Mouse (Mus musculus) heart, embryonic 11.5 days (tissue): ENCODE results near the gene Klb. TPM values are rescaled to one million over a fixed set of nuclear protein-coding genes. Genes with fewer than 3 reads are reported as not detected.

Source experiments
- ATAC-seq: fragments of 200-750 bp; cut with Nextera tagmentation; replicated peaks from 2 replicates; pipeline ENCODE4 v1.8.0; 2017; ENCODE audit warnings: moderate library complexity; ENCODE audit not compliant: insufficient number of reproducible peaks, low FRiP score, low TSS enrichment
- H3K27ac ChIP-seq: fragments of 300-500 bp; sonication (generic); 2 replicates; pipeline ENCODE4 v1.5.1; 2014; ENCODE audit warnings: mild to moderate bottlenecking, low read depth, low read length
- H3K27me3 ChIP-seq: fragments of 300-500 bp; sonication (generic); 2 replicates; pipeline ENCODE4 v1.6.1; 2014; ENCODE audit warnings: mild to moderate bottlenecking, low read length, mixed read lengths; ENCODE audit not compliant: control insufficient read depth, insufficient read depth
- H3K36me3 ChIP-seq: fragments of 300-500 bp; sonication (generic); 2 replicates; pipeline ENCODE4 v1.6.1; 2014; ENCODE audit warnings: mild to moderate bottlenecking, low read length, moderate library complexity, mixed read lengths; ENCODE audit not compliant: control insufficient read depth, insufficient read depth
- H3K4me1 ChIP-seq: fragments of 300-500 bp; sonication (generic); 2 replicates; pipeline ENCODE4 v1.6.1; 2014; ENCODE audit warnings: low read length; ENCODE audit not compliant: control insufficient read depth, insufficient read depth
- H3K4me2 ChIP-seq: fragments of 300-500 bp; sonication (generic); 2 replicates; pipeline ENCODE4 v1.6.1; 2014; ENCODE audit warnings: mild to moderate bottlenecking, moderate library complexity
- H3K4me3 ChIP-seq: fragments of 300-500 bp; sonication (generic); 2 replicates; pipeline ENCODE4 v1.5.1; 2014; ENCODE audit warnings: low read depth, low read length
- H3K9ac ChIP-seq: fragments of 300-500 bp; sonication (generic); 2 replicates; pipeline ENCODE4 v1.6.1; 2014; ENCODE audit warnings: mild to moderate bottlenecking, low read depth, low read length, moderate library complexity
- H3K9me3 ChIP-seq: fragments of 300-500 bp; sonication (generic); replicated peaks from 2 replicates; pipeline ENCODE4 v1.6.1; 2016; ENCODE audit warnings: low read length; ENCODE audit not compliant: control insufficient read depth
- WGBS: fragments of 180-500 bp; shearing (Covaris S2); extraction: QIAGEN DNeasy Blood & Tissue Kit; methylation state at CpG from one replicate; pipeline ENCODE4 v1.1.7; 2014; ENCODE audit not compliant: insufficient replicate concordance; 5-methylcytosine and 5-hydroxymethylcytosine counted together
- polyA plus RNA-seq: library from polyadenylated mRNA; unstranded; fragments of >200 nt; fragmentation: Nextera tagmentation; extraction: Ambion mirVana; gene quantifications from 2 replicates; pipeline ENCODE4 v1.2.1, GENCODE M21; 2014

Gene Klb
- polyA plus RNA-seq, 1 experiment from 2014 or later = 0.29 TPM

GRCm38 (mm10) chr5:65324758-65325355 lies 23.3 kb upstream of the Klb start:
- Histone ChIP-seq H3K36me3 (no peaks in the 10 kb centered on the region), H3K27ac (no peak overlapping the region), H3K4me2 (no peak overlapping the region), H3K9me3 (no peaks in the 10 kb centered on the region), H3K4me3 (no peak overlapping the region), H3K27me3 (no peaks in the 10 kb centered on the region), H3K9ac (no peak overlapping the region), H3K4me1 (peaks cover 5% of the 10 kb centered on the region; the same call in 1 of the 2 replicates)
- WGBS = 82% methylated on average over 3 of the region's 3 CpGs
- ATAC-seq = no peak

GRCm38 (mm10) chr5:65326212-65326611 lies 21.9 kb upstream of the Klb start:
- H3K4me3 ChIP-seq = no peak overlapping the region
- H3K27ac ChIP-seq = no peak overlapping the region
- no peaks in the 10 kb centered on the region for H3K9me3 ChIP-seq
- H3K4me1 ChIP-seq = peaks cover 5% of the 10 kb centered on the region; the same call in 1 of the 2 replicates
- H3K4me2 ChIP-seq = no peak overlapping the region
- WGBS = 72% methylated on average over 5 of the region's 5 CpGs
- H3K36me3 ChIP-seq = no peaks in the 10 kb centered on the region
- ATAC-seq = no peak
- H3K9ac ChIP-seq = no peak overlapping the region
- no peaks in the 10 kb centered on the region for H3K27me3 ChIP-seq

- H3K36me3 ChIP-seq = no peaks in the 10 kb centered on the region; the same call in 1 of the 2 replicates
- H3K9ac ChIP-seq = no peak overlapping the region
- no peak for ATAC-seq
- peaks cover 5% of the 10 kb centered on the region for H3K4me1 ChIP-seq
- 70% methylated on average over 3 of the region's 3 CpGs for WGBS
- no peaks in the 10 kb centered on the region for H3K27me3 ChIP-seq
- no peak overlapping the region for H3K27ac ChIP-seq
- H3K9me3 ChIP-seq = no peaks in the 10 kb centered on the region
- H3K4me3 ChIP-seq = no peak overlapping the region
- H3K4me2 ChIP-seq = no peak overlapping the region
These were observed 18.1 kb upstream of the Klb start for GRCm38 (mm10) chr5:65329971-65330370.

- Histone ChIP-seq H3K4me2 (peak overlapping the region; percentile 85), H3K9ac (peak overlapping the region; percentile 85), H3K4me1 (peaks cover 3% of the 10 kb centered on the region; the same call in 1 of the 2 replicates), H3K27ac (peak overlapping the region; percentile 77; the same call in 1 of the 2 replicates), H3K9me3 (no peaks in the 10 kb centered on the region), H3K27me3 (no peaks in the 10 kb centered on the region), H3K4me3 (peak overlapping the region; percentile 83), H3K36me3 (no peaks in the 10 kb centered on the region; the same call in 1 of the 2 replicates)
- no peak for ATAC-seq
- 4% methylated on average over 8 of the region's 8 CpGs for WGBS
These were observed 13.3 kb upstream of the Klb start for GRCm38 (mm10) chr5:65334788-65335187.

- H3K4me3 ChIP-seq = peak within 1 kb of the TSS; percentile 83
- no peaks in the 10 kb centered on the region; the same call in 1 of the 2 replicates for H3K36me3 ChIP-seq
- H3K9ac ChIP-seq = peak within 1 kb of the TSS; percentile 85
- peaks cover 3% of the 10 kb centered on the region; the same call in 1 of the 2 replicates for H3K4me1 ChIP-seq
- H3K27ac ChIP-seq = peak within 1 kb of the TSS; percentile 77; the same call in 1 of the 2 replicates
- under 1% methylated on average over 65 of the region's 65 CpGs for WGBS
- H3K4me2 ChIP-seq = peak within 1 kb of the TSS; percentile 85
- no peaks in the 10 kb centered on the region for H3K27me3 ChIP-seq
- no peaks in the 10 kb centered on the region for H3K9me3 ChIP-seq
- ATAC-seq = peak; percentile 91
These were observed 12.6 kb upstream of the Klb start, which contains the start of gene Rfc1 for GRCm38 (mm10) chr5:65335298-65336074. TSS of gene Rfc1 (minus strand) at chr5:65335670.

- ATAC-seq = no peak
- no peak overlapping the region for H3K9ac ChIP-seq
- H3K4me1 ChIP-seq = peaks cover 3% of the 10 kb centered on the region; the same call in 1 of the 2 replicates
- no peaks in the 10 kb centered on the region for H3K9me3 ChIP-seq
- H3K4me3 ChIP-seq = peak overlapping the region; percentile 83
- H3K27me3 ChIP-seq = no peaks in the 10 kb centered on the region
- 26% methylated on average over 4 of the region's 4 CpGs for WGBS
- no peak overlapping the region for H3K27ac ChIP-seq
- no peaks in the 10 kb centered on the region; the same call in 1 of the 2 replicates for H3K36me3 ChIP-seq
- H3K4me2 ChIP-seq = peak overlapping the region; percentile 85
These were observed 12.1 kb upstream of the Klb start for GRCm38 (mm10) chr5:65336075-65336355.

GRCm38 (mm10) chr5:65338394-65338793 lies 9.7 kb upstream of the Klb start:
- peaks cover 3% of the 10 kb centered on the region; the same call in 1 of the 2 replicates for H3K4me1 ChIP-seq
- no peaks in the 10 kb centered on the region; the same call in 1 of the 2 replicates for H3K36me3 ChIP-seq
- WGBS = 78% methylated on average over 6 of the region's 6 CpGs
- no peak for ATAC-seq
- no peak overlapping the region for H3K4me2 ChIP-seq
- H3K27ac ChIP-seq = no peak overlapping the region
- no peaks in the 10 kb centered on the region for H3K27me3 ChIP-seq
- H3K9me3 ChIP-seq = no peaks in the 10 kb centered on the region
- no peak overlapping the region for H3K4me3 ChIP-seq
- H3K9ac ChIP-seq = no peak overlapping the region

- no peaks in the 10 kb centered on the region for H3K27me3 ChIP-seq
- ATAC-seq = no peak
- H3K4me1 ChIP-seq = 0 out of 2 replicates have a peak, but pooled peaks cover 3% of the 10 kb centered on the region
- no peaks in the 10 kb centered on the region for H3K36me3 ChIP-seq
- no peak overlapping the region for H3K4me3 ChIP-seq
- no peaks in the 10 kb centered on the region for H3K9me3 ChIP-seq
- H3K27ac ChIP-seq = no peak overlapping the region
- H3K4me2 ChIP-seq = no peak overlapping the region
- 53% methylated on average over 4 of the region's 4 CpGs for WGBS
- H3K9ac ChIP-seq = no peak overlapping the region
These were observed 7.9 kb upstream of the Klb start for GRCm38 (mm10) chr5:65340167-65340566.
